Mouse (Mus musculus) left cerebral cortex, adult 2 months (tissue): ENCODE data around the gene Zmym2. TPM values are rescaled to one million over a fixed set of nuclear protein-coding genes. Genes with fewer than 3 reads are reported as not detected.

ENCODE experiments used
- DNase-seq, 2 experiments: peaks; one replicate each; pipeline ENCODE4 v3.0.0; 2021 to 2022; ENCODE audit warnings: low spot score in 2 of 2, mixed read lengths in 1 of 2; ENCODE audit errors: extremely low spot score in 1 of 2
- H3K27ac ChIP-seq: fragments of 200-600 bp; 2 replicates; pipeline ENCODE4 v1.8.1; 2022
- H3K4me3 ChIP-seq: fragments of 200-600 bp; 2 replicates; pipeline ENCODE4 v1.8.1; 2022
- CTCF ChIP-seq: fragments of 200-600 bp; IDR thresholded peaks from 2 replicates; pipeline ENCODE4 v1.8.1; 2022; ENCODE audit warnings: antibody characterized with exemption, mild to moderate bottlenecking, moderate library complexity
- intact Hi-C: fragments of 180-260 bp; cut with DNase I; formaldehyde crosslinking; loops from one replicate; pipeline ENCODE4 v1.15.1; 2025
- total RNA-seq, 2 experiments: library from RNA; stranded (reverse); gene quantifications; 2 replicates each; pipeline ENCODE4 v1.2.3; 2021

Gene Zmym2
- total RNA-seq, 2 experiments from 2014 or later: 91.5 to 93.8 TPM

- Histone ChIP-seq H3K4me3 (peak overlapping the region; percentile 66), H3K27ac (peak overlapping the region; percentile 50; the same call in 1 of the 2 replicates)
- TF ChIP-seq CTCF: peak; percentile 79
- intact Hi-C loops: loop anchor here (5.0 kb wide), 1 partner anchor 218 kb away; the partner anchor contains the start of gene Mphosph8
- peak; percentile 67 to 74 for DNase-seq
These were observed 1.1 kb upstream of the Zmym2 start for GRCm38 (mm10) chr14:56885308-56885771.

GRCm38 (mm10) chr14:56885986-56886593, 363 bp upstream of the Zmym2 start:
- Histone ChIP-seq H3K27ac (peak overlapping the region; percentile 92), H3K4me3 (peak overlapping the region; percentile 66)
- peak; percentile 71 to 79 for DNase-seq
- intact Hi-C loops: loop anchor here (2.0 to 5.0 kb wide), 2 partner anchors 75 to 219 kb away; partner anchors contain the start of genes Mphosph8 and Zmym5

GRCm38 (mm10) chr14:56887514-56887880, 1.0 kb downstream of the Zmym2 start:
- intact Hi-C loops: loop anchor here (2.0 to 5.0 kb wide), 2 partner anchors 77 to 220 kb away; partner anchors contain the start of genes Mphosph8 and Zmym5
- TF ChIP-seq CTCF: no peak

GRCm38 (mm10) chr14:56887887-56888286, 1.4 kb downstream of the Zmym2 start:
- H3K4me3 ChIP-seq: peak overlapping the region; percentile 77
- intact Hi-C loops: loop anchor here (2.0 to 5.0 kb wide), 2 partner anchors 77 to 221 kb away; partner anchors contain the start of genes Mphosph8 and Zmym5
- TF ChIP-seq CTCF: peak; percentile 82
- peak overlapping the region; percentile 96 for H3K27ac ChIP-seq
- peak; percentile 44 to 71 for DNase-seq

More at GRCm38 (mm10) chr14:56887514-56887880, 1.0 kb downstream of the Zmym2 start:
- DNase-seq: no peak
- peak overlapping the region; percentile 96 for H3K27ac ChIP-seq
- H3K4me3 ChIP-seq: peak overlapping the region; percentile 77

- no peak for DNase-seq
- H3K4me3 ChIP-seq: no peak overlapping the region
- TF ChIP-seq CTCF: no peak
- no peak overlapping the region for H3K27ac ChIP-seq
- intact Hi-C loops: loop anchor here (5.0 kb wide), 1 partner anchor 221 kb away; the partner anchor contains the start of gene Mphosph8
These were observed 2.0 kb downstream of the Zmym2 start for GRCm38 (mm10) chr14:56888416-56888815.

- Histone ChIP-seq H3K4me3 (no peak overlapping the region), H3K27ac (no peak overlapping the region)
- intact Hi-C loops: no loop called here
- no peak for DNase-seq
- no peak for TF ChIP-seq CTCF
These were observed 8.0 kb downstream of the Zmym2 start for GRCm38 (mm10) chr14:56894417-56894816.

GRCm38 (mm10) chr14:56896521-56896920, 10.1 kb downstream of the Zmym2 start:
- no peak for DNase-seq
- H3K4me3 ChIP-seq: no peak overlapping the region
- intact Hi-C loops: no loop called here
- no peak for TF ChIP-seq CTCF
- H3K27ac ChIP-seq: no peak overlapping the region

GRCm38 (mm10) chr14:56897475-56897874, 11.0 kb downstream of the Zmym2 start:
- DNase-seq: no peak
- no peak for TF ChIP-seq CTCF
- intact Hi-C loops: no loop called here

GRCm38 (mm10) chr14:56899656-56900055, 13.2 kb downstream of the Zmym2 start:
- intact Hi-C loops: no loop called here
- no peak; the same call in 1 of the 2 replicates for TF ChIP-seq CTCF
- H3K27ac ChIP-seq: no peak overlapping the region
- H3K4me3 ChIP-seq: no peak overlapping the region
- DNase-seq: no peak

More at GRCm38 (mm10) chr14:56897475-56897874, 11.0 kb downstream of the Zmym2 start:
- Histone ChIP-seq H3K4me3 (no peak overlapping the region), H3K27ac (no peak overlapping the region)

- DNase-seq: no peak
- intact Hi-C loops: no loop called here
- Histone ChIP-seq H3K27ac (no peak overlapping the region), H3K4me3 (no peak overlapping the region)
- no peak for TF ChIP-seq CTCF
These were observed 16.6 kb downstream of the Zmym2 start for GRCm38 (mm10) chr14:56903039-56903438.

DNA sequence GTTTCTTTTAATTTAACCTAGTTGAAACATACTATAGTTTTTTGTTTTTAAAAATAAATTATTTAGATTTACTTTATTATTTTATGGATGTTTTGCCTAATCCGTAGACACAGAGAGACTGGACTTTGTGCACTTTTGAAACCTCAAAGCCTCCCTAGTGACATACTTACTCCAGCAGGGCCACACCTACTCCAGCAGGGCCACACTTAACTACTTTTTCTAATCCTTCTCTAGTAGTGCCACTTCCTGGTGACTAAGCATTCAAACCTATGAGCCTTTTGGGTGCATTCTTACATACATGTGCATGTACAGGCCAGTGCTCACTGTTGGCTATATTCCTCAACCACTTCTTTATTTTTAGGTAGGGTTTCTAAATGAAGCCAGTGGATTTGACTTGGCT, 19.2 kb downstream of the Zmym2 start:
- DNase-seq: no peak
- intact Hi-C loops: no loop called here
- Histone ChIP-seq H3K4me3 (no peak overlapping the region), H3K27ac (no peak overlapping the region)
- TF ChIP-seq CTCF: no peak

- no peak for TF ChIP-seq CTCF
- Histone ChIP-seq H3K27ac (no peak overlapping the region), H3K4me3 (no peak overlapping the region)
- intact Hi-C loops: no loop called here
- no peak for DNase-seq
These were observed 32.1 kb downstream of the Zmym2 start for GRCm38 (mm10) chr14:56918532-56918931.
